Mouse (Mus musculus) right cerebral cortex, postnatal 36 days (tissue): ENCODE measurements around the gene Arhgef17.

Source experiments
- DNase-seq, 2 experiments: peaks; one replicate each; pipeline ENCODE4 v3.0.0; 2022; ENCODE audit warnings: low spot score in 2 of 2, mixed read lengths in 1 of 2

Arhgef17 gene

DNA sequence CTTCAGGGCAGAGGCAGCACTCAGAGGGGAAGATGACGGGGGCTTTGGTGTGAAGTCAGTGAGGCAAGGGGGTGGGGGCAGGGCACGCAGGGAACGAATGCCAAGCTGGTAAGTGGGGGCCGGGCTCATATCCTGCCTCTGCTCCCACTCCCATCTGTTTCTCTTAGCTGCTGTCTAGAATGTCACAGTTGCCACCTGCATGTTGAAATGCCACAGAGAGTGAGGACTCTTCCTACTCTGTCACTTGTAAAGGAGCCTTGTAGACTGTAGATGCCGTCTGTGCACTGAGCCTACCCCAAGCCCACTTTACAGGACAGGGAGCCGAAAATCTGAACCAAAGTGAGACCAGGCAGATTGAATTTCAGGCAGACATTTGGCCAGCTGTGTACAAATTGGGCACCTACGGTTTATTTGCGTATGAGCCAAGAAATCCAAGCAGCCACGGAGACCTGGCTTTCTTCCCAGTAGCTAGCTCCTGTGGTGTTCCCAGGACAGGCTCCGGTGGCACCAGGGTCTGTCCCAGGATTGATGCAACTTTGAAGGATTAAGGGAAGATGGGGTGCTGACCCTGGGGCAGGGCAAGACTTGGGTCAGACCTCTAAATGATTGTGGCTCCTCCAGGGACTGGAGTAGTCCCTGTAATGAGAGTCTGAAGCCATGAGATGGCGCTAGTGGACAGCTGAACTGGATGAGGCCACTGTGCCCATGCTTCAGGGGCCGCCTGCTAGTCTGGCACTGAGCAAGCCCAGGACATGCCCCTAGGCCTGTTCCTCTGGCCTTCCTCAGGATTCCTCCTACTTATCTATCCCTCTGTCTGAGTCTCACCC lies 11.1 kb upstream of the Arhgef17 start:
- DNase-seq = peak; percentile 58 to 67

DNA sequence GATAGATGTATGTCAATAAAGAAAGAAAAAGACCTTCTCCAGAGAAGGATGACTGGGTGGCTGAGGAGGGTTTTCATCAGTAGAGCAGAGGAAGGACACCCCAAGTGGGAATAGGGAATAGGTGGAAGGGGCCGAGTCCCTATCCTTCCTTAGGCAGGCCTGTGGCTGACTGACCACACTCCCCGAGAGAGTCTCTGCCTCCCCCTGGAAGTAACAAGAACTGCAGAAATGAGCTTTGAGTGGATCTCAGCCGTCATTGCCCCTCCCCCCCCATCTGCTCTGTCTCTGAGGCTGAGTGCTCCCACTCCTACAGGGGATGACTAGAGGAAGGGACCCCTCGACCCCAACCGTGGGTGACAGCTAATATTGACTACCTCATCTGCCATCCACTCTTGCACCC lies 9.3 kb upstream of the Arhgef17 start:
- no peak for DNase-seq

DNA sequence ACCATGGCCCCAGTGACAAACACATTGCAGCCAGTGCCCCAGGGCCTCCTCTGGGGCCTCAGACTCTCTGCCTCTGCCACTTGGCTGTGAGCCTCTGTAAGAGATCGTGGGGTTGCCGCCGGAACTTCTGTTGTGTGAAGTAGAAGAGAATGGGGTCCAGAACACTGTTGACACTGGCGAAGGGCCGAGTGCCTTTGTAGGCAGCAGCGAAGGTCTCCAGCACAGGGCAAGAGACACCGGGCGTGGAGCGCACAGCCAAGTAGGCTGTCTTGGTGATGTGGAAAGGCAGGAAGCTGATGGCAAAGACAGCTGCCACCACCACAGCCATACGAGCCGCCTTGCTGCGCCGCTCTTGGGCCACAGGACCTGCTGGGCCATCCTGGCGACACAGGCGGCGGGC lies 6.2 kb upstream of the Arhgef17 start:
- no peak for DNase-seq

DNA sequence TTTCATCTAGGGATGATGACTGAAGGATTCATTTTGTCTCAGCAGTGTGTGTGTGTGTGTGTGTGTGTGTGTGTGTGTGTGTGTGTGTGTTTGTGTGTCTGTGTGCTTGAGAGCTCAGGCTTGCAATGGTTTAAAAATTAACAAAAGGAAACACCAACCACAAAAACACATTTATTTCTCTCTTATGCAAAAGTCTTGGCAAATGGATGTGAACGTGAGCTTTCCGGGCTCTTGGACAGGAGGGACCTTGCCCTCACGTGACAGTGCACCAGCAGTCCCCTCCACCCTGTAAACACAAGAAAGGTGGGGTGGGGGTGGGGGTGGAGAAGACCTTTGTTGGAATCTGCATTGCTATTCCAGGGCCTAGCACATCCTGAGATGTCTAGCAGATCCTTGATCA lies 5.6 kb upstream of the Arhgef17 start:
- no peak for DNase-seq

DNA sequence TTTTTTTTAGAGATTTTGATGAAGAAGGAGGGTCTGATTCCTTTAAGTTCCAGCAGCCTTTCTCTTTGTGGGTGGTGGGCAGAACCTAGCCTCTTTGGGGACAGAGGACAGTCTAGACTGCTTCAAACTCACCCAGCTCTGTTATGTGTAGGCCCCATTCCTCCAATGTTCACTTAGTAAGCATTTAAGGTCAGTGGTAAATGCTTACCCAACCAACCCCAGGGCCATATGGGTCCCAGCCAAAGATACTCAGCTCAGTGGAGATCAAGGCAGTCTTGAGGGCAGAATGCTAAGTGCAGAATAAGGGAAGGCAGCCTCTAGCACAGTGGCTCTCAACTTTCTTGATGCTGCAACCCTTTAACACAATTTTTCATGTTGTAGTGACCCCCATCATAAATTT lies 1.6 kb upstream of the Arhgef17 start:
- DNase-seq = no peak

DNA sequence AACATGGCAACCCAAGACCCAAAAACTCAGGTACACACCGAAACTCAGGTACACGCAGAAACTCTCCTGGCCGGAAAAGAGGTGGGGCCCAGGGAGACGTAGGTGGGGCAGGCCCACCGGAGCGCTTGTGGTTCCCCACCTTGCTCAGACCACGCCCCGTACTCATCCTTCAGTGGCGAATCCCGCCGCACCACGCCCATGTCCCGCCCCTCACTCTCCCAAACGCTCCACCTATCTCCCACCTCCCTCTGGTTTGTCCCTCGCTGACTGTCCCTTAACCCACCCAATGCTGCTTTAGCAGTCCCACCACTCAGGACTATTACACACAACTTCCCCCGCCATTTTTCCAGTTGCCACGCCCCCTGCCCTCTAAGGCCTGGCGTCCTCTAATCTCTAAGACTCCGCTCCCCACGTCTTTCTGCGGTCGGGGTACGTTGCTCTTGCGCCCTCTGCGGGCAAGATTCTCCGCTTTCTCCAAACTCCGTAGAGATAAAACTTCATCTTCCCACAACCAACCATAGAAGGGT lies 637 bp upstream of the Arhgef17 start:
- DNase-seq = peak; percentile 50 to 52

DNA sequence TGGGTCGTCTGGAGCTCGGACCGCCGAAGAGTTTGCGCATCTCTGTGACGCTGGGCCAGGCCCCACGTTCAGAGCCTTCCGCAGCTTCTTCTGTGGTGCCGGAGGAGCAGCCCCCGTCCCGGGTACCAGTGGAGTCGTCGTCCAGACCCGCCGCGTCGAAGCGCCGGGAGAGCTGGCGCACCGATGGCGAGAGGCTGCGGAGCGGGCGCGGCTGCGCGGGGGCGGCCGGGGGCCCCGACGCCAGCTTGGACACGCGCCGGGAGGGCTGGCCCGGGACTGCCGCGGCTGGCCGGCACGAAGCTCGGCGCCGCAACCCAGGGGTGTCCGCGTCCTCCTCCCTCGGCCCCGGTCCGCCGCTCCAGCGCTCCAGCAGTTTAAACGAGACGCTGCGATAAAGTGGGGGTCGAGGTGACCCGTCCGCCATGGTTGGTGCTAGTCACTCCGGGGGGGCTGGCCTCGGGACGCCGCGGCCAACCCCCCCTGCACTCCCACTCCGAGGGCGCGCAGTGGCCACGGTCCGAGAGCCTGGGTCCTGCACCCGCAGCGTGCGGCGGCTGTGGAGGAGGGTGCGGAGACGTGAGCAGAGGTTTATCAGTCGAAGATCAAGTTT lies 486 bp downstream of the Arhgef17 start:
- no peak for DNase-seq

DNA sequence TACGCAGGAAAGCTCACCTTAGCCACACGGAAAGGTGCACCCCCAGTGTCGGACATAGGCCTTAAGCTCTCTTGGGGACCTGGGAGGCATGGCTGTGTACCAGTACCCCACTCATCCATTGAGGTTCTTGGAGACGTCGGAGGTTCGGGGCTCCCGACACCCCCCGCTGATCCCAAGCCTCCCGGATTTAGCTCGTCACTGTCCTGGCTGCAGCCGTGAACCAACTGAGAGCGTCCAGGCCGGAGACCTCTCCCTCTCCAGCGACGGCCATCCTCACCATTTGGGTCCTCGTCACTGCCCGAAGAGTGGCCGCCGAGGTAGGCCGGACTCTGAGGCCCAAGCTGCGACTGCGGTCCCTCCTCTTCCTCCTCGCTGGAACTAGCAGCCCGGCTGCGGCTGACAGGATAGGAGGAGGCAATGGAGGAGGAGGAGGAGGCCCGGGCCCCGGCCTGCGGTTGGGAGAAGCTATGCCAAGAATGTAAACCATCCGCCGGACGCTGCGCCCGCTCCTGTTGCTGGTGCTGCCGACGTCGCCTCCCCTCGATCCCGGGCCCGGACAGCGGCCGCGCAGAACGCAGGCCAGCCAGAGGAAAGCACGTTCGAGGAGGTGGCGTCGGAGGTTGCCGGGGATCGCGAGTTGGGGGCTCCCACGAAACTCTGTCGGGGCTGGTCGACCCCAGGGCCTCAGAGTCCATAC lies 1.1 kb downstream of the Arhgef17 start:
- DNase-seq = no peak

DNA sequence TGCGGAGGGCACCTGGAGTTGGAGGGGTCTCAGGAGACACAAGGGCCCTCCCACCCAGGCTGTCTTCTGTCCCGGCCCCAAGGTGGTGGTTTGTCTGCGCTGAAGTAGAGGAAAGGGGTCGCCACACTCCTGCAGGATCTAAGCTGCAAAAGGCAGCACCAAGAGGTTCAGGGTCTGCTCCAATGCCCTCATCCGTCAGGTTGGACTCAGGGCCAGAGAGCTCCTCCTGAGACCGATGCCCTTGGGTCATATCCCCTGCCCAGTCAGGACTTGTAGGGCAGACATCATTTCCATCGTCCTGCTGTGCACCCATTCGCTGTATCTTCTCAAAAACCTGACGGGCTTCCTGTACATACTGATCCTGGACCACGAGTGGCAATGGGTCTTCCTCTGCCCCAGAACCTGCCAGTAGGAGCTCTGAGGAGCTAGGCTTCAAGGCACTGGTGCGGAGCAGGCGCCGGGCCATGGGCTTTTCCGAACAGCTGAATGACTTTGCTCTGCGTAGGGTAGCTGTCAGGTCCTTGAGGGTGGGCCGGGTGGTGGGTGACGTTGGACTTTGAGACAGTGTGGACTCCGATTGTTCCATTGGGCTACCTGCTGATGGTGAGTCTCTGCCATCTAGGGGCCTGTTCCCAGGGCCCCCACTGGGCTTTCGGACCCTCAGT lies 2.1 kb downstream of the Arhgef17 start:
- DNase-seq = no peak

DNA sequence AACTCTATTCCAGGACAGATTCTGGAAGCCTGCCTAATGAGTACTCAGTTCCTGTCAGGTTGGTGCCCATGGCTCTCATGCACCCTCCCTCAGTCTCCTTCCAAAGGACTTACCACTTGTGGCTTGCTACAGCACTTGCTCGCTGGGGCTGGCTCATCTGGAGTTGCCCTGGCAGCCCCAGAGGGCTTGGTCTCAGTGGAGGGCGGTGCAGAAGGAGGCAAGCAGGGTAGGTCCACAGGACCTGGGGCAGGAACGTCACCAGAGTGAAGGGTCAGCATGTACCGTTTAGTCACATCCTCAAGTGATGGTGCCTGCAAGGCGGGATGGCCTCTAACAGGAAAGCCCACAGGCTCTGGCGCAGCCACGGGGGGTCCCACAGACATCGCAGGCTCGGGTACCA lies 3.5 kb downstream of the Arhgef17 start:
- no peak for DNase-seq

DNA sequence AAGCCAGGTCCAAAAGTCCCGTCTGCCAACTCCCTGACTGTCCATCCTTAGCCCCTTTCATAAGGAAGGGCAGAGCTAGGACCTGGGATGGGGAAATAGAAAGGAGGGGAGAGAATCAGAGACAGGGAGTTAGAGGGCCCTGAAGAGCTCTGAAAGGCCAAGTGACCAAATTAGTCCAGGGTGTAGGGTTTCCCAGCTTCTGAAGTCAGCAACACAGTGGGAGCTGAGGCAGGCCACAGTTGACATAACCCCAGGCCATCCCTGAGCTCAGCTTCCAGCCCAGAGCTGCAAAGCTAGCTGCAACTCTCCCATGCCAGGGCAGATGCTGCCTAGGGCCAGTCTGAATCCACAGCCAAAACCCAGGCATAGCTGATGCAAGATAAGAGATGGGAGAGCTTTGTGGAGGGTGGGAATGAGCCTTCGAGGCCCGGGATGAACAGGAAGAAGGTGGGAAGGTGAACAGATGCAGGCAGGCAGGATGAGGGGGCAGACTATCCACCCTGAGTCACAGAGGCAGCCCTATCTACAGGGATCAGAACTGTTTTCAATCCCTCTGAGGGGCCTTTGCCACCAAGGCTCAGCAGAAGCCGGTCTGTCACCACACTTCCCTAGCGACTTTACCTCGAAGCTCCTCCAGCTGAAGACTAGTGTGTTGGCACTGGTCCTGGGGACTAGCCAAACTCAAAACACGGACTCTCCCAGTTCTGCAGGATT lies 4.5 kb downstream of the Arhgef17 start:
- DNase-seq = no peak

DNA sequence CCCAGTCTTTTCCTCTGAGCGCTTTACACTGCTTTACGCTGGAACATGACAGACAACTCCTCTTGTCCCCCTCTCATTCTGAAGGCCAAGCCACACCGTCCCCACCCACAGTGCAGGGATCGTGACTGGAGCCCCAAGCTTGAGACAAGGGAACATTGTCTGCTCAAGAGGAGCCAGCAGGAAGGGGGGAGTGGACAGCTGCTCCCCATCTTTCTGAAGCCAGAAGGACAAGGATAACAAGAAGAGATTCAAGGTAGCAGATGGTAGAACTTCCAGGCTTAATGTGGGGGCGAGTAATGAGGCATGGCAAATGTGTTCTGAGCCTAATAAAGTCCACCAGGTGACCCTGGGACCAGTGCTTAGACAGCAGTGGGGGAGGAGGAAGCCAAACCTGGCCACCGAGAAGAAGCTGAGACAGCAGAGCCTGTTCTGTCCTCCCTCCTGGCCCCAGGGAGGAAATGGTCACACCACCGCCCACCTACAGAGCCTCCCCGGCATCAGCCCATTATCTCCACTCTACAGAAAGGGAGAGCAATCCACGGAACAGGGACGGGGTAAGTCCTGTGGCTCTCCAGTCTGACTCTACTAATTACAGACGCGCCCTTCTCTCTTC lies 5.5 kb downstream of the Arhgef17 start:
- peak; percentile 43 to 62 for DNase-seq

DNA sequence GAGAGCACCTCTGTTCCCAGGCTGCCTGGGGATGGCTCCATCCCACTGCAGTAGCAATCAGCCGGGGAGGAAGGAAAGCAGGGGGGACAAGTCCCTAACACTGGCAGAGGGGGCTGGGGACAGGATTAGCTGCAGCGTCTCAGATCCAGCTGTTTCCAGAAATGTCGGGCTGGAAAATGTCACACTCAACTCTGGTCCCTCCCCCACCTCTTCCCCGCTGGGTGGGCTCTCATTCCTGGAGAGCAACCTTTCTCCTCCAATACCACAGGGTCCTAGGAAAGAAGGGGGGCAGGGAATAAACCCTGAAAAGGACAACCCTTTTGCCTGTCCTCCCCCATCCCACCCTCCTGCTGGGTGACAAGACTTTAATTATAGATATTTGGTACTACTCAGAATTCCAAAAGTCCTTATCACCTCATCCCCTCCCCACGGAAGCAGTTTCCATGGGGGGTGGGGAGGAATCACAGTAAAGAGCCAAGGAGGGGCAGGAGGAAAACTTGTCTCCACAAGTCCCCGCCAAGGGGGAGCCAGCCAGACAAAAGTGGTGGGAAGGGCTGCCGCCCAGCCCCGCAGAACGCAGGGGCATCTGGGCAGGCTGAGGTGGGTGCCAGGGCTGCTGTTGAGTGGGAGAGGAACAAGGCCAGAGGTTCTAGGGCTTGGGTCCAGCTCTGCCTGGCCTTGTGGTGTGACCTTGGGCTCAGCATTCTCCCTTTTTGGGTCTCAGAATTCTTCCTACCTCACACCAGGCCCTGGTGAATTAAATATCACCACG lies 7.0 kb downstream of the Arhgef17 start:
- DNase-seq = no peak

DNA sequence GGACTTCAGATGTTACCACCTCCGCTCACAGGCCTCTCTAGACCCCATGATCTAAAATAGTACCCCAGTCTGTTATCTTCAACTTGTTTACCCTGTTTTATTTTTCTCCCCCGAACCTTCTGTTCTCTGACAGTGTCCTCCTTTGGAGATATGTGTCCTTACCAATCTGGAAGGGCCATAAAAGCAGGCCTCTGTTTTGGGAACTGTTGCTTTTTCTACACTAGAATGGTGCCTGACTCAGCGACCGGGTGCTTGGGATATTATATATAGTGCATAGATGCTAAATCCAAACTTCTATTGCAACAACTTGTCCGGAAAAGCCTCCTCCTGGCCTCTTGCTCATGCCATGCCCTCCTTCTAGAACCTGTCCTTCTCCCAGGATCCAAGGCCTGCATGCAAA lies 7.7 kb downstream of the Arhgef17 start:
- DNase-seq = peak in 1 of 2 experiments; percentile 26

DNA sequence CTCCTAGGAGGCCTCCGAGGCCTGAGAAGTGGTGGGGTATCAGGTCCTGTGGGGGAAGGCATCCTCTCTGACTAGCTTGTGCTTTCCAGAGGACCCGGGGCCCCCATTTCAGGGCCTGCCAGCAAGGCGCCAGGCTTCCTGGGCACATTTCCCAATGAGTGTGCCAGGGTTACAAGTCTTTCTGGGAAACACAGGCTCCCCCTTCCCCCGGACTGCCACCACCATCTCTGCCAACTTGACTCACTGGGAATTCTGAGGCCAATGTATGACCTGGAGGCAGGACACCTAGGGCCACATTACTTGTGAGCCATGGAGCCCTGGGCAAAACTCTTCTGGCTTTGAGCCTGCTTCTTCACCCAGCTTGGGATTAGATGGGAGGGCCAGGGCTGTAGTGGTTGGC lies 9.0 kb downstream of the Arhgef17 start:
- DNase-seq = no peak

DNA sequence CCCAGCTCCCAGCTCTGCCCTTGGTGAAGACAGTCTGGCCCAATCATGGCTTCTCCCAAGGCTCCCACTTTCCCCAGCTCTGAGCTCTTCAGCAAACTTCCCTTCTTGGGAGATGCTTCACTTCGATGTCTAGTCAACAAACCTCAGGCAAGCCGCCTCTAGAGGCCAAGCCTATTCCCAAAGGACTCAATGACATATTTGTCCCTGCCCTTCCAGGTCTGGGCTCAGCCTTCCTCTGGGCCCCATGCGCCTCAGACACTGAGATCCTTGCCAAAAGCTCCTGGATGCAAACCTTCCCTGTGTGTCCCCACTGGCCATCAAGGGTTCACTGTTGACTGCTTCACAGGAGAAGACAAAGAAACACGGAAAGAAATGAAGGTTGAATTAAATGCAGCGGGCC lies 10.6 kb downstream of the Arhgef17 start:
- no peak for DNase-seq

DNA sequence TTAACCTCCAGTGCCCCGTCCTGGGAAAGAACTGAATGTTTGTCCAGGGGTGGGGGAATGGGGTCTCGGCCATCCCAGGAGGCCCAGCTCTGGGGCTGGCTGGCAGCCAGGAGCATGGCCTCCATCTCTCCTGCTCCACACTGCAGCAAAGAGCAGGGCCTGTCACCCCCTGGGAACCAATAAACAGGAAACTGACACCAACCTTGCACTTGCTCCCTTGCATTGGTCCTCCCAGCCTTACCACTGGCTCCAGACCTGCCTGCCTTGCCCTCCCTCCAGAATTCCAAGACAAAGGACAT lies 12.1 kb downstream of the Arhgef17 start:
- DNase-seq = no peak

DNA sequence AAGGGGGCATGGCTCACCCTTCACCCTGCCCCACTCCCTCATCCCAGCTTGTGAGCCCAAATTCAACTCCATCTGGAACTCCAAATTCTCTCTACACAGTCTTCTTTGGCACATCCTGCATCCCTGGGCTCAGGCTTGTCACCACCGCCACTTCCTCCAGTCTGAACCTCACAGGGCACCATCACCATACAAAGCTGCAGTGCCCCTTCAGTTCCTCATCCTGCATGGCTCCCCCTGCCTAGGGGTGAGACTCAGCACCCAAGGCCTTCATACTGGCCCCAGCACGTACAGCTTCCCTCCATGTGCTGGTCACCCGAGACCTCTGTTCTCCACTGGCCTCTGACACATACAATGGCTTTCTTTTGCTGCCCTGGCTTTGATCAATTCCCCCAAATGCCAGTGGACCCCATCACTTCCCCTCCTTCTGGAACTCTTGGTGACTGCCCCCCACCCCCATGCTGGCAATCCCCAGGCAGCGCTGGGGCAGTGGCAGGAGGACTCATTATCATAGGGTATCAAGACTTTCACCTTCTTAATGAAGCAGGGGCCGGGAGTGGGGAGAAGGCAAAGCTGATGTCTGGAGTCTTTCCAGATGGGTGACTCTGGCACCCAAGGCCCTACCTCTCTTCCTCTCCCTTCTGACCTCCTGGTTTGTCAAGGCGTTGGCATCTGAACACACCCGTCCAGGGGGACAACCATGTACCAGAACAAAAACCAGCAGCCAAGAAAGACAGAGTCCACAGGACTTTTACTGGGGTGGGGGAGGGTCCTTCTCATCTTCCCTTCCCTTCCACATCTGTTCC lies 12.7 kb downstream of the Arhgef17 start:
- no peak for DNase-seq

DNA sequence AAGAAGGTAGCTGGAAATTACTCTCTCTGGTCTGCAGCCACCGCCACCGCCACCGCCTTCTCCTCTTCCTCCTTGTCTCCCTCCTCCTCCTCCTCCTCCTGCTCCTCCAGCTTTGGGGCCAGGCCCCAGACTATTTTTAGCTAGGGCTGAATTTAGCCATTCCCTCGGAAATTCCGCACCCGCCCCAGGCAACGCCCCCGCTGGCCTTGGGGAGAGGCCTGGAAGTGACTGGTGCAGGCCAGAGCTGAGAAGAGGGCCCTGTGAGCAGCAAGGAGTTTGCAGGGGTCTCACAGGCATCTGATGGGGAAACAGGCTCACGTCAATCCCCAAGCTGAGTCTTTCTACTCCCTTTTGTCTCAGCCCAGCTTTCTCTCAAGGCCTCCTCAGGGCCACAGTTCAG lies 13.7 kb downstream of the Arhgef17 start:
- no peak for DNase-seq

DNA sequence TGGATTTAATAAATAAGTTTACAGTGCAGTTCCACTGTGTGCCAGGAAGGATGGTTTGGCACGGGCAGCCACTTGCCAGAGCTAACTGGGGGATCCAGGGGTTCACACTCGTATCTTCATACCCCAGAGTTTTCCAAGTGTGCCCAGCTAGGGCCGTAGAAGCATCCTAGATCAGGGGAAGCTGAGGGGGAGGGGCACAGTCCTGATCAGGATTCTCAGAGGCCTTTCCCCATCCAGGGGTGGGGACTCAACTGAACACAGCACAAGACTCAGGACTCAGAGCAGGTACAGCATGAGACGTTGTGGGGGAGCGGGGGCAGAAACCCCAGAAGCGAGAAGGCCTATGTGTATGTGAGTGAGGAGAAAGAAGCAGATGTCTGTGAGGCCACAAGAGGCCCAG lies 14.2 kb downstream of the Arhgef17 start:
- no peak for DNase-seq
